27 mouse cellular contexts compared by ENCODE assay signal in the genomic region with DNA sequence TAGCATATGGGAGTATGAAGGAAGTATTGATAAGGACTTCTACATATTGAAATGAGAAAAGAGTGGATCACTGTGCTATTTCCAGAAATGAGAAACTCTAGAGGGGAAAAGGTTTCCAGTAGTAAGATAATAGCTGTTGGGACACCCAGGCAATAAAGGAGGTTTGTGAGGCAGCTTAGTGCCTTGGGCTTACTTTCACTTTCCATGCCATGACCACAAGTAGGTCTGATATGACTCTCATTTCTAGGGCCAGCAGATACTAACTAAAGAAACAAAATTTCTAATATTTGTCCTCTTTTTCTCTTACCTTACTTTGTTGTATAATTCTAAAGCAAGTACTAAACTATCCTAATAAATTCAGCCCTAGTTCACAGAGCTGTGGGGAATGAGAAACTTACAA. TPM values are rescaled to one million over a fixed set of nuclear protein-coding genes. Genes with fewer than 3 reads are reported as not detected.
DNase-seq lines count a peak whose midpoint lies in the region; ATAC-seq and TF ChIP-seq lines count a peak whose summit lies in the region.
"Had no signal": no experiment of that assay in that cellular context is flagged by ENCODE, and none has a peak within 500 bp of the region (broad histone marks: within the 10 kb centered on the region; RNA-seq: fewer than 3 reads in every experiment).

No protein-coding gene starts in this region.

- TF ChIP-seq CTCF in CH12.LX (conservative IDR thresholded peaks at IDR 0.05 in 1 of 2, IDR thresholded peaks at IDR 0.05 in 1 of 2; ENCODE audit: low read depth in 2 of 2, low read length in 2 of 2), result no peak

- dilution Hi-C loops in CH12.LX (cut with MboI; ENCODE audit: extremely low pct_ligation_motif_present, extremely low pct_unique_long_range_greater_than_20kb, low sequenced_read_pairs), result no loop called here

- H3K4me2 ChIP-seq in CH12.LX (ENCODE audit: insufficient read depth, low read depth, poor library complexity, severe bottlenecking), result no peak overlapping the region
- peak overlapping the region; percentile 10 for H3K4me2 ChIP-seq in myocyte (ENCODE audit: low read depth)
- H3K4me2 ChIP-seq: embryonic facial prominence, embryonic 12.5 days; embryonic facial prominence, embryonic 15.5 days; heart, embryonic 13.5 days; hindbrain, embryonic 12.5 days; hindbrain, embryonic 15.5 days; intestine, embryonic 15.5 days had no signal

- no peak for TF ChIP-seq RAD21 in CH12.LX (IDR thresholded peaks at IDR 0.05; ENCODE audit: low read depth, low read length)

- H3K9ac ChIP-seq in CH12.LX (ENCODE audit: insufficient read depth, low read depth), result no peak overlapping the region
- H3K9ac ChIP-seq: embryonic facial prominence, embryonic 12.5 days; embryonic facial prominence, embryonic 15.5 days; forebrain, postnatal 0 days; heart, embryonic 13.5 days; hindbrain, embryonic 12.5 days; hindbrain, embryonic 15.5 days; intestine, embryonic 15.5 days had no signal

- peak; percentile 88 for TF ChIP-seq EP300 in CH12.LX (IDR thresholded peaks at IDR 0.05; ENCODE audit: low read length)

- H3K36me3 ChIP-seq in CH12.LX (replicated peaks in 1 of 2; ENCODE audit: control insufficient read depth in 1 of 2, insufficient read depth in 1 of 2, low read length in 1 of 2) (no peaks in the 10 kb centered on the region), myocyte (ENCODE audit: control insufficient read depth, insufficient read depth) (no peaks in the 10 kb centered on the region)
- H3K36me3 ChIP-seq in embryonic facial prominence, embryonic 10.5 days (replicated peaks), result no peaks in the 10 kb centered on the region
- H3K36me3 ChIP-seq: embryonic facial prominence, embryonic 12.5 days; embryonic facial prominence, embryonic 15.5 days; heart, embryonic 13.5 days; hindbrain, embryonic 12.5 days; hindbrain, embryonic 15.5 days; intestine, embryonic 15.5 days had no signal

- H3ac ChIP-seq in myocyte (ENCODE audit: control insufficient read depth, insufficient read length), result no peak overlapping the region

- H3K27me3 ChIP-seq in CH12.LX (replicated peaks), result no peaks in the 10 kb centered on the region
- no peaks in the 10 kb centered on the region for H3K27me3 ChIP-seq in myocyte (ENCODE audit: control insufficient read depth, insufficient read depth, insufficient read length)
- H3K27me3 ChIP-seq in embryonic facial prominence, embryonic 10.5 days (replicated peaks; ENCODE audit: low read depth, poor library complexity, severe bottlenecking), result no peaks in the 10 kb centered on the region
- H3K27me3 ChIP-seq: embryonic facial prominence, embryonic 12.5 days; embryonic facial prominence, embryonic 15.5 days; heart, embryonic 13.5 days; hindbrain, embryonic 12.5 days; hindbrain, embryonic 15.5 days; intestine, embryonic 15.5 days had no signal

- H3K4me3 ChIP-seq in CH12.LX (replicated peaks in 1 of 3; ENCODE audit: low read depth in 2 of 3, low read length in 2 of 3, poor library complexity in 1 of 3) (no peak overlapping the region), myocyte (no peak overlapping the region)
- H3K4me3 ChIP-seq in embryonic facial prominence, embryonic 10.5 days, result no peak overlapping the region
- H3K4me3 ChIP-seq: embryonic facial prominence, embryonic 12.5 days; embryonic facial prominence, embryonic 15.5 days; gastrocnemius, adult 2 months; heart, embryonic 13.5 days; hindbrain, embryonic 12.5 days; hindbrain, embryonic 15.5 days; intestine, embryonic 15.5 days had no signal

- no peaks in the 10 kb centered on the region for H3K79me2 ChIP-seq in CH12.LX (replicated peaks; ENCODE audit: control insufficient read depth, extremely low read depth, insufficient read depth, poor library complexity, severe bottlenecking)
- H3K79me2 ChIP-seq in myocyte (ENCODE audit: control insufficient read depth, insufficient read depth), result no peaks in the 10 kb centered on the region

- H3K9me3 ChIP-seq in CH12.LX (replicated peaks; ENCODE audit: low read length), result no peaks in the 10 kb centered on the region
- no peaks in the 10 kb centered on the region for H3K9me3 ChIP-seq in embryonic facial prominence, embryonic 10.5 days
- H3K9me3 ChIP-seq: embryonic facial prominence, embryonic 12.5 days; embryonic facial prominence, embryonic 15.5 days; heart, embryonic 13.5 days; hindbrain, embryonic 12.5 days; hindbrain, embryonic 15.5 days; intestine, embryonic 15.5 days had no signal

- DNase-seq in CH12.LX (ENCODE audit: extremely low read depth), result peak; percentile 64
- DNase-seq in urinary bladder, adult 18-20 months (ENCODE audit: low spot score in 2 of 2), result no peak
- no peak for DNase-seq in embryonic facial prominence, embryonic 10.5 days (ENCODE audit: low spot score)
- no peak for DNase-seq in cerebellum, postnatal 10 days
- DNase-seq: adrenal gland, adult 2 months; adrenal gland, postnatal 14 days; B cell, adult 2 months; cerebellum, adult 11 months; cerebellum, adult 2 months; cerebellum, adult 9-11 months; cerebellum, postnatal 36 days; forebrain, postnatal 0 days; gastrocnemius, adult 2 months; gastrocnemius, postnatal 14 days; heart, adult 18-20 months; heart, postnatal 14 days; heart, postnatal 4 days had no signal

- peaks cover 0 to 9% of the 10 kb centered on the region in 2 experiments; a peak in 1 of 4 replicates for H3K4me1 ChIP-seq in CH12.LX (ENCODE audit: control insufficient read depth in 1 of 2, insufficient read depth in 2 of 2)
- H3K4me1 ChIP-seq in embryonic facial prominence, embryonic 10.5 days, result no peaks in the 10 kb centered on the region
- H3K4me1 ChIP-seq: embryonic facial prominence, embryonic 12.5 days; embryonic facial prominence, embryonic 15.5 days; heart, embryonic 13.5 days; hindbrain, embryonic 12.5 days; hindbrain, embryonic 15.5 days; intestine, embryonic 15.5 days had no signal

- in situ Hi-C loops in CH12.LX (cut with MboI; ENCODE audit: low pct_ligation_motif_present, low pct_unique_long_range_greater_than_20kb, low sequenced_read_pairs), result no loop called here

- ATAC-seq in hematopoietic stem cell, adult 5-6 weeks (replicated peaks in 1 of 2; ENCODE audit: insufficient read depth in 1 of 2, low FRiP score in 2 of 2, low TSS enrichment in 1 of 2, low read depth in 1 of 2, poor library complexity in 2 of 2, severe bottlenecking in 2 of 2), result peak; percentile 73 to 85; a peak in 3 of 4 replicates
- ATAC-seq: forebrain, embryonic 14.5 days; forebrain, postnatal 0 days; intestine, embryonic 15.5 days had no signal

- TF ChIP-seq POLR2A in CH12.LX (IDR thresholded peaks at IDR 0.05; ENCODE audit: low read depth, low read length) (no peak), myocyte (IDR thresholded peaks at IDR 0.05; ENCODE audit: insufficient read length, low read depth) (no peak)

- no peak overlapping the region for H3K27ac ChIP-seq in CH12.LX (ENCODE audit: insufficient read depth, low read depth)
- no peak overlapping the region for H3K27ac ChIP-seq in embryonic facial prominence, embryonic 10.5 days (replicated peaks)
- H3K27ac ChIP-seq: embryonic facial prominence, embryonic 12.5 days; embryonic facial prominence, embryonic 15.5 days; gastrocnemius, adult 2 months; heart, embryonic 13.5 days; hindbrain, embryonic 12.5 days; hindbrain, embryonic 15.5 days; intestine, embryonic 15.5 days had no signal

TF ChIP-seq in CH12.LX, 34 proteins besides CTCF, POLR2A, EP300 and RAD21:
- TF ChIP-seq KAT2A (IDR thresholded peaks at IDR 0.05; ENCODE audit: insufficient replicate concordance, low read length) (no peak), JUND (conservative IDR thresholded peaks at IDR 0.05; ENCODE audit: low read depth, low read length) (peak; percentile 91), MYC (IDR thresholded peaks at IDR 0.05; ENCODE audit: low read depth, low read length) (no peak), IRF4 (IDR thresholded peaks at IDR 0.05; ENCODE audit: low read depth, low read length) (peak; percentile 89), JUN (IDR thresholded peaks at IDR 0.05; ENCODE audit: insufficient read depth, low read depth, low read length) (peak; percentile 67; the same call in 1 of the 2 replicates)

TF ChIP-seq in myocyte, 11 proteins besides CTCF, POLR2A, EP300 and RAD21:
- TF ChIP-seq REST (IDR thresholded peaks at IDR 0.05; ENCODE audit: insufficient read depth, insufficient read length) (no peak), E2F4 (IDR thresholded peaks at IDR 0.05; ENCODE audit: insufficient read depth) (no peak), POLR2AphosphoS2 (IDR thresholded peaks at IDR 0.05; ENCODE audit: insufficient read length, low read depth) (no peak), USF1 (IDR thresholded peaks at IDR 0.05; ENCODE audit: low read depth) (no peak), TCF3 (IDR thresholded peaks at IDR 0.05; ENCODE audit: insufficient read length, low read depth) (no peak), TCF12 (IDR thresholded peaks at IDR 0.05; ENCODE audit: insufficient read depth, poor library complexity, severe bottlenecking) (no peak), MYOD1 (IDR thresholded peaks at IDR 0.05; ENCODE audit: control insufficient read depth in 1 of 3, insufficient read length in 2 of 3, low read depth in 2 of 3) (no peak), SRF (IDR thresholded peaks at IDR 0.05; ENCODE audit: control insufficient read depth, insufficient read length, low read depth) (no peak), CEBPB (IDR thresholded peaks at IDR 0.05; ENCODE audit: insufficient read depth, poor library complexity, severe bottlenecking) (no peak), MAX (IDR thresholded peaks at IDR 0.05; ENCODE audit: low read depth) (no peak), MYOG (IDR thresholded peaks at IDR 0.05; ENCODE audit: control insufficient read depth in 1 of 3, insufficient read depth in 1 of 3, insufficient read length in 2 of 3, low read depth in 2 of 3) (no peak)

RNA-seq across cellular contexts. Expression of a gene that starts 19.8 kb away (rescaled TPM):
- total RNA-seq in CH12.LX (2012; rRNA removed) (not detected in 2 replicates), CH12.LX (2014; rRNA removed) (not detected in 2 replicates)
- polyA plus RNA-seq in CH12.LX (2012; ENCODE audit: insufficient read length, low read depth) (not detected in 2 replicates), myocyte (2012; fragmentation: generic; extraction: Trizol) (0.08 TPM)
- not detected in 2 replicates for total RNA-seq in hematopoietic stem cell, adult 5-6 weeks (2017)
- 0.58 and 0.70 TPM in 2 replicates for polyA plus RNA-seq in embryonic facial prominence, embryonic 10.5 days (2016; fragmentation: Nextera tagmentation; extraction: Ambion mirVana)
- total RNA-seq: gastrocnemius, adult 2 months; MEL had no signal
